Mouse (Mus musculus): Measurements from ENCODE around the gene Kctd20. TPM values are rescaled to one million over a fixed set of nuclear protein-coding genes. Genes with fewer than 3 reads are reported as not detected.

Gene Kctd20
- 117 and 123 TPM in 2 replicates for total RNA-seq (2017)

DNA sequence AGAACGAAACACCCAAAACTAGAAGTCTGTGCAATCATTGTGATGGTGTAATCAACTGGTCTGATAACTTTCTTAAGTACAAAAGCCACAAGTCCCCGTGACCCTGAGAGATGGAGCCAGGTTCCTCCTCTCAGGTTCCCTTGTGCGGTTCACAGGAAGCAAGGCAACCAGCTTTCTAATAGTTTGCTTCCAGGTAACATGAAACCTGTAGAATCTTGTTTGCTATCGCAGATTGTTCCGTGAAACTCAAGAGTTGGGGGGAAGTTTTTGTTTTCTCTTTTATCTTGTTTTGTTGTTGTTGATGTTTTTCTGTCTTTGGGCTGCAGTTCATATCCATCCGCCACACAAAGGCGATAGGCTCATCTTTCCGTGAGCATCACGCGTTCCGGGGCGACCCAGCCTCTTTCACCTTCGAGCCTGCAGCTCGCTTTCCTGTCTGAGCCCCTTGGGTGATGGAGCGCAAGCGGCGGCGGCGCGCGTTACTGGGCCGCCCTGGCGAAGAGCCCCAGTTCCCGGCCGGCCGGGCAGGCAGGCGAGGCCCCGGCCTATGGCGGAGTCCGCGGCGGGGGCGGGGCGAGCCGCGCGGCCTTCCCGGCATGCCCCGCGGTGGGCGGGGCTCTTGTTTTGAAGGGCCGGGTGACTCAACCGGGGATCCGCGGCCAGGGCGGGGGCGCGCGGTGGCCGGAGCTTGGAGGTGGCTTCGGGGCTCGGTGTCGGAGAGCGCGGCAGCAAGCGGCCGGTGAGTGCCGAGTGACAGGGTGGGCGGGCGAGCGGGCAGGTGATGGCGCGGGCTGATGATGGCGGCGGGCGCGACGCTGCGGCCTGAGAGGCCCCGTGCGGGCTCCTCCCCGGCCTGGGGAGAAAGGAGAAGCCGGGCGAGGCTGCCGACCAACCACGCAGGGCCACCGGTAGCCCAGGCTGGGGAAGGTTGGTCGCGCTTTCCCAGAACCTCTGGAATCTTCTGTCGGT is at the start of gene Kctd20:
TSS of gene Kctd20 (plus strand) at position 120 of the 969 bp plus-strand sequence.
- peak; percentile 68 for ATAC-seq (ENCODE audit: extremely low read depth, insufficient number of reproducible peaks, low FRiP score, poor library complexity, severe bottlenecking)

DNA sequence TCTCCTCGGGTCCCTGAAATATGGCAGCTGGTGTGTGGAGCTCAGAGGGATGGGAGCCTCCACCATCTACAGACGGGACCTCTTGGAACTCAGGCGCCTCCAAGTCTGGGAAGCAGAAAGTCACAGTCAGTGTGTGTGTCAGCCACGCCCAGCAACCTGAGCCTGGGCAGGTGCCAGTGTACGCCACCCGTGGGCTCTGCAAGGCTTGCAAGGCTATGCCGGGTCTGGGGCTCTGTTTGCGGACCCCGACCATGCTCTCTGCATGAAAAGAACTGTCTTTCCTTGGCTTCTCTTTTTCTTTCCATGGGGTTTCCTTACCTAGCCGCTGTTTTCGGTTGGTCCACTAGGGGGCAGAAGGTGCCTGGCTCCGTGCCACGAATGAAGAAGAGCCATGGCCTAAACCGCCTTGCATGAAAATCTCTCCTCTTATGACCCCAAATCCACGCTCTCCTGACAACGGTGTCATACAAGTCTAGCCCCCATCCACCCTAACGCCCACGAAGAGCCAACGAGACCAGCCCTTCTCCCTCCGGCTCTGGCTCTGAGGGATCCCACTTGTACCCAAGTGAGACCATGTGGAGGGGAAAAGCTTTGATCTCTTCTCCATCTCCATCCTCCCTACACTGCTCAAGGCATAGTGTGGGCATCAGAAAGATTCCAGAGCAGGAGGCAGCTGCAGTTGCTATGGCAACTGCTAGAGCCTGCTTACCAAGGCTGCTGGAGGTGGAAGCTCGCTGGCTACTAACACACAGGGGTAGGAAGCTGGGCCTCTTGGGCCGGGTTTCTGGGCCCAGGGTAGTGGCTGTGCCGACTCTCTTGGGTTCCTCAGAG is 47.0 kb upstream of the Kctd20 start:
- ATAC-seq (ENCODE audit: extremely low read depth, insufficient number of reproducible peaks, low FRiP score, poor library complexity, severe bottlenecking): peak; percentile 53

DNA sequence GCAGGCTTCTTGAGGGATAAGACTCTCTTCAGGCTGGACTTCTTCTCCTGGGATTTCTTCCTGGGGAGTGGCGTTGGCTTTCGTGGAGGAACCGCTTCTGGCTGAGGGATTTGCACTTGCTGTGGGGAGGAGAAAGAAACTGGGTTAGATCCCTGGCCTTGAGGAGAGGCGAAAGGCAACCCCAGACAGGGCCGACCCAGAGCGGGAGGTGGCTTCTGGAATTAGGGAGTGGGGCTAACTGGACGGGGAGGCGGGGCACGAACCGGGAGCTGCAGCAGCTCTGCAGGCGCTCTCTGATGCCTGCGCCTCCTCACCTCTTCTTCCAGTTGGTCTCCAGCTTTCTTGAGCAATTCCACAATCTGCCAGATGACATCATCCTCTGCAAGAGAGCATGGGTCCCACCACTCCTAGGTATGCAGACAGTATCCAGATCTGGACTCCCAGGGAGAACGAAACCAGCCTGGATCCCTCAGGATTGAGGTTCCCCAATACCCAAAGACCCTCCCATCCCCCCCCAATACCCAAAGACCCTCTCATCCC is 46.3 kb upstream of the Kctd20 start:
- no peak for ATAC-seq (ENCODE audit: extremely low read depth, insufficient number of reproducible peaks, low FRiP score, poor library complexity, severe bottlenecking)

DNA sequence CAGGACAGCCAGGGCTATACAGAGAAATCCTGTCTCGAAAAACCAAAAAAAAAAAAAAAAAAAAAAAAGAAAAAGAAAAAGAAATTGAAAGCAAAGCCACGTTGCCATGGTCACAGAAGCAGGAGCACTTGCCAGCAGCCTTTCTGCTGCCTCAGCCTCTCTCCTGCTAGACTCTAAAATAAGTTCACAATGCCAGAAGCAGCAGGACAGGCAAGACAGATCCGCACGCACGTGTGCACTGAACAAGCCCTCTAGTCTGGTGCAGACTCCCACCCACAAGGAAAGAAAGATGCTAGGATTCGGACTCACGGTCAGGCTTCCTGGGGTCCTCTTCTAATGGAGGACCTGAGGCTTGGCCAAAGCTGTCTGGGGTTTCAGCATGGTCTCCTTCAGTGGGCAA is 43.8 kb upstream of the Kctd20 start:
- no peak for ATAC-seq (ENCODE audit: extremely low read depth, insufficient number of reproducible peaks, low FRiP score, poor library complexity, severe bottlenecking)

DNA sequence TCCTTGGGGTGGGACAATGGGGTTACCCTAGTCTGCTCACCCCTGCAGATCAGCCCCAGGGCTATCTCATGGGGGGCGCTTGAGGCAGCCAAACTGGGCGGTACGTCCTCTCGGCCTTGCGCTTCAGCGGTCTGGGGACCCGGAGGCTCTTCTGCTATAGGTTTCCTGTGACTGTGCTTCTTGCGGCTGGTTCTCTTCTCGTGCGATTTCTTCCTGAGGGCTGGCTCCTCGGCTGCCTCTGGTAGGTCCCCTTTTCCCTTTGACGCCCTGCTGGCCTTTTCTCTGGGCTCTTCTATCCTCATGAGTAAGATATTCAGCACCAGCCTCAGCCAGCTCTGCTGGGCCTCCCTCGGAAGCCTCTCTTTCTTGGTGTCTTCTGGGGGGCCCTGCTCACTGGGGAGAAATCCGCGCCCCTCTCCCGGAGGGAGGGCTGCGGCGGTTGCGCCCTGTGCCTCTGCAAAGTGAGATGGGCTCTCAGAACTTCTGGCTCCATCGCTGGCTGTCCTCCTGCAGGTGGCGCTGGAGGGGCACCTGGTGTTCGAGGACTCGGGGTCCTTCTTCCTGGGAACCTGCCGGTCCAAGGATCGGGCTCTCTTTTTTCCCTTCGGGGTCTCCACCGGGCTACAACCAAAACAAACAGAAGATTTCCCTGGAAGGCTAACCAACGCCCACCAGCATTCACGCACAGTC is 42.4 kb upstream of the Kctd20 start:
- ATAC-seq (ENCODE audit: extremely low read depth, insufficient number of reproducible peaks, low FRiP score, poor library complexity, severe bottlenecking): peak; percentile 27; the same call in 1 of the 2 replicates

DNA sequence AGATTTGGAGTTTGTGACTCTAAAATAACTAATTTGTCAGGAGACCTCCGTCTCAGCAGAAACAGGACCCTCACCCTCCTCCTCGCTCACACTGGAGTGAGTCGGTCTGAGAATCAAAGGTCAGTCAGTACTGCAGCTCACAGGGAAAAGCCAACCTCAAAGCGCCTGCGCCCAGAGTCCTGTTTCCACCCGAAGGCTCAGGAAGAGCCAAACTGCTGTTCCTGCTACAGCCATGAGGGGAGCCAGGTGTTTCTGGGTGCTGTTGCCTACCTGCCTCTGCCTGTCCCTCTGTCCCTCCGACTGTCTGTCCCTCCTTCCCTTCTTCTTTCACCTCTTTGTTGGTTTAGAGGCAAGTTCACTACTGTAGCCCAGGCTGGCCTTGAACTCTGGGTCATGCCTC is 41.6 kb upstream of the Kctd20 start:
- no peak for ATAC-seq (ENCODE audit: extremely low read depth, insufficient number of reproducible peaks, low FRiP score, poor library complexity, severe bottlenecking)

DNA sequence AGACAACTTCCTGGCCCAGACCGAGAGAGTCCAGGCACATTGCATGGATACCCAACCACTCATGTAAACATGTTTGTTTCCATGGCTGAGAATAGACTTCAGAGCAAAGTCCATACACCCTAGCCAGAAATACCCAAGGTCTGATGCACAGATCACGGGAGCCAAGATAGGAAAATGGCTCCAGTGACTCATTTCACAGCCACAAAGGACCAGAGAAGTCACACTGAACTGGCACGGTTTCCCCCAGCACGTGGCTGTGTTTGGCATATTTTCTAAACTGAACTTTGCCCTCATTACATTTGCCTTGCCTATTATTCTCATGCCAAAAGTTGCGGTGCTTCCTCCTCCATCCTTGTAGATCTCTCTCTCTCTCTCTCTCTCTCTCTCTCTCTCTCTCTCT is 38.5 kb upstream of the Kctd20 start:
- ATAC-seq (ENCODE audit: extremely low read depth, insufficient number of reproducible peaks, low FRiP score, poor library complexity, severe bottlenecking): no peak

DNA sequence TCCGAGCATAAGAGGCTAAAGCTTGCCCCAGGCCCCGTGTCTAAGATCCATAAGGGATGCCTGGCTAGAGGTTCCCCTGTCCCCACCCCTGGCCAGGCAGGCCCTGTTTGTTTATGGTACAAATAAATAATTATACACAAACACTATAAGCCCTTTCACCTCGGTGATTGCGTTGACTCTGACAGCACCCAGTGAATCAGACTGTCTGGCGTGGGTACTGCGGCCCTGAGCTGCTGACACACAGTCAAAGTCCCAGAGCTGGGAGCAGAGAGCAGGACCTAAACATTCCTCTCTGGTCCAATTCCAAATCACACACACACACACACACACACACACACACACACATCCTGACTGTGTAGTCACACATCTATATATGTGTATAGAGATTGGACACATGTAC is 37.8 kb upstream of the Kctd20 start:
- ATAC-seq (ENCODE audit: extremely low read depth, insufficient number of reproducible peaks, low FRiP score, poor library complexity, severe bottlenecking): no peak

DNA sequence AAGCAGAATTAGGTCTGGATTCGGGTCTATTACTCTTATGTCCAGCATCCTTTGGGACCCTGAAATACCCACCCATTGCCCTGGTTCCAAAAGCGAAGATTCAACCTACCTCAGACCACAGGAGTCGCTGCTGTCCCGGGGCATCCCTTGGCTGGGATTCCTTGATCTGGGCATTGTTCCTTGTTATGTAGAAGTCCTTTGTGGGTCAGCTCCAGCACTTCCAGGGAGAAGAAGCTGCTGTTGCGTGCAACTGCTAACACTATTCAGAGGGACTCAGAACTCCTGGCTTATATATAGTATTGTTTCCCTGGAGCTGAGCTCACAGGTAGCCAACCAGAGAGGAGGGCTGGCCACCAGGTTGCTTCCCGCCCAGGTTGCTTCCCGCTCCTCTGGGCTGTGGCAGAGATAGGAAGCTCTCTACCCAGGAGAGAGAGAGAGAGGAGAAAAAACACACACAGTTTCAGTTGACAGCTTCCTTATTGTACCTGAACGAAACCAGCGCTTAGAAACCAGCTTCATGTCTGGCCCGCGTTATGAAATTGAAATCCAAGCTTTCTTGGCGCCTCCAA is 36.6 kb upstream of the Kctd20 start, which contains the start of gene 4930539E08Rik:
TSS of gene 4930539E08Rik (minus strand) at position 265 of the 569 bp plus-strand sequence.
- no peak for ATAC-seq (ENCODE audit: extremely low read depth, insufficient number of reproducible peaks, low FRiP score, poor library complexity, severe bottlenecking)

DNA sequence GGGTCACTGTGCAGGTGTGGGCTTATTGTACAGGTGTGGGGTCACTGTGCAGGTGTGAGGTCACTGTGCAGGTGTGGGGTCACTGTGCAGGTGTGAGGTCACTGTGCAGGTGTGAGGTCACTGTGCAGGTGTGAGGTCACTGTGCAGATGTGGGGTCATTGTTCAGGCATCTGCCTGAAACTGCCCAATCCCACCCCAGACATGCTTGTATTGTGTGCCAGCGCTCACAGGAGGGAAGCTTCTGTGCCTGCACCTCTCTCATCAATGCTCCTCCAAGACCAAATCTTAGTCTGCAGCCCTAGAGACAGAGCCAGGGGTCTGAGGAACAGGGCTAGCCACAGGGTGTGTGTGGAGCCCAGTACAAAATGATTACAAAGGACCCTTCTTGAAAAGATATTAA is 35.2 kb upstream of the Kctd20 start:
- ATAC-seq (ENCODE audit: extremely low read depth, insufficient number of reproducible peaks, low FRiP score, poor library complexity, severe bottlenecking): no peak

DNA sequence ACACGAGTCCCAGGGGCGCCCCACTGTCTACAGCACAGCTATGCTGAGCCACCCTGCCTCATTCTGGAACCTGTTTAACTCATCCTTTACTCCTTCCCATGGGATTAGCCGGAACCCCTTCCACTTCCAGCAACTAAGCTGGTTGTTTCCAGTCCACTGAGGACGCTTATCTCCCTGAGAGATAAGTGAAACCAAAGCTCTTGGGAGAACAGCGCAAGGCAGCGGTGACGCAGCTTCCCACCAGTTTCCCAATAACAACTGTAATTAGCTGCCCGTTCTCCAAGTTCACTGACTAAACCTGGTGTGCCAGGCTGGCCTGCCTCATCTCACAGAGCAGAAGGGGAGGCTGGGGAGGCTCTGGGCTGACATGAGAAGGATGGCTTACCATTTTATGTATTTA is 30.7 kb upstream of the Kctd20 start:
- ATAC-seq (ENCODE audit: extremely low read depth, insufficient number of reproducible peaks, low FRiP score, poor library complexity, severe bottlenecking): no peak

DNA sequence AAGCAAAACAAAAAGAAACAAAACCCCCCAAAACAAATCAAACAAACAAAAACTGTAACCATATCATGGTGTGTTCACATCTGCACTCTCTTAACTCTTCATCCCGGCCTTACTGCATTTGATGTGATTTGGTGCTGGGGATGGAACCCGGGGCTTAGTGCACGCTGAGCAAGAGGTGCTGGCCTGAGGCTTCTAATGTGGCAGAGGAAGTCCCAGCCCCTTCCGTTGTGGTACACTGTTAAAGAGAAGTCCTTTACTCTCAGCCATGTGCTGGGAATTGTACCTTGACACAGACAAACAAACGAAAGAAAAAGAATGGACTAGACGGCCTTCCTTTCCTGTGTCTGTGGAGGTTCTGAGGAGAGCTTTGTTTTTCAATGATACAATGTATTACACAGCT is 29.7 kb upstream of the Kctd20 start:
- ATAC-seq (ENCODE audit: extremely low read depth, insufficient number of reproducible peaks, low FRiP score, poor library complexity, severe bottlenecking): no peak

DNA sequence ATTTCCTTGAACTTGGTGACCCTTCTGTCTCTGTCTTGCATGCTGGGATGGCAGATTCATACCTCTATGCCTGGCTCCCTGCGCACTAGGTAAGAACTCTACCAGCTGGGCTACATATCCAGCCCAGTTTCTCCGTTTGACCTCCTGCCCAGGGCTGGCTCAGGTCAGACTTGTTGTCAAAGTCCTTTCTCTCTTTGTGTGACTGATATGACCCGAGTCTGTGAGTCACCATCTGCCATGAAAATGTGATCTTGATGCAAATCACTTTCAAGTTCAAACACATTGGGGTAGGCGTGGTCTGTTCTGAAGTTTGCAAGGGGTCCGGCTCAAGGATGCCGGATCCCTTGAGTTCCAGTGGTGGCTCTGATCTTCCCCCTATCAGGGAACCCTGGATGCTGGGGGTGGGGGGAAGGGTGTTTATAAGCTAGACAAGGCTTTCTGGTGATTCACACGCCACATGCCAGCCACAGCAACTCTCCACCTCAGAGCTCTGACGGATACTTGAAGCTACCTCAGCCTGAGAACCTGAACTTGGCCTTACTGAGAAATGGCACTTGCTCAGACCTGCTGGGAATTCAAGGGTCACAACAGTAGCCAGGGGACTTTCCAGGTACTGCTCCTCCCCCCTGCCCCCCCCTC is 26.7 kb upstream of the Kctd20 start:
- no peak for ATAC-seq (ENCODE audit: extremely low read depth, insufficient number of reproducible peaks, low FRiP score, poor library complexity, severe bottlenecking)

DNA sequence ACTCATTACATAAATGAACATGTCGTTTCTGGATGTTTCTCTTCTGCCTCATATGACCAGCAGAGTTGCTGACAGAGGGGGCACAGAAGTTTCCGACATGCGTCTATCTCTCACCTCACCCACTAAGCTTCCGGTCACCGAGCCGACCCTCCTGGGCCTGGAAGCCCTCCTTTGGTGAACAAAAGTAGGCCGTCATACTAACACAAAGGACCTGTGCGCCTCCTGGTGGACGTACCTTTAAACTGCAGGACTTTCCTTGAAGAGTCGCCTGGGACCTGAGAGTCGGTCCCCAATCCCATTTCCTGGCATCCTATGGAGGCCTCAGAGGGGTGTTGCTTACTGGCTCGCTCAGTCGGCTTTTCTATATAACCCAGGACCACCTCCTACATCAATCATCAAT is 25.4 kb upstream of the Kctd20 start:
- ATAC-seq (ENCODE audit: extremely low read depth, insufficient number of reproducible peaks, low FRiP score, poor library complexity, severe bottlenecking): peak; percentile 61

DNA sequence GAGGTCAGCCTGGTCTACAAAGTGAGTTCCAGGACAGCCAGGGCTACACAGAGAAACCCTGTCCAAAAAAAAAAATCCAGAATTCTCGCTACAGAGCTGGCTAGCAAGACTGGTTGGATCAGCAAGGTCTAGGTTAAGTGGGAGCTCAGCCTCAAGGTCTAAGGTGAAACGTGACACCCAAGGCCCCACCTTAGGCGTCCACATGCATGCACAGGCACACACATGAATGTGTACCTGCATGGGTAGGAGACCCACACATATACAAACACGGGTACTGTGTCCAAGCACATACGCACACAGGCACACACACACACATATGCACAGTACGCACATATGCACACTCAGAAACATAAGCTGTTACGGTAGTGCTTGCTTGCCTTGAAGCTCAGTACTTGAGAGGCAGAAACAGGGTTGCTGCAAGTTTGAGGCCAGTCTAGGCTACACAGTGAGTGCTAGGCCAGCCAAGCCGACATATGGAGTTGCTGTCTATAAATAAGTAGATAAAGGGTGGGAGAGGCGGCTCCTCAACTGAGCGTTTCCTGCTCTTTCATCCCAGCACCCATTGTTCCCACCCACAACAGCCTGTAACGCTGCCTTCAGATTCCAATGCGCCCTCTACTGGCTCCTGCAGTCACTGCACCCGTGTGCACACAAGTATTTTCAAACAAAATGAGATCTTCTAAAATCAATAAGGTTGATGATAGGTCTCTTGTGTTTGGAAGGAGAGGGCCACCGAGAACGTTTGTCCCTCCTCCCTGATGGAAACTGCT is 24.7 kb upstream of the Kctd20 start:
- peak; percentile 42; the same call in 1 of the 2 replicates for ATAC-seq (ENCODE audit: extremely low read depth, insufficient number of reproducible peaks, low FRiP score, poor library complexity, severe bottlenecking)

DNA sequence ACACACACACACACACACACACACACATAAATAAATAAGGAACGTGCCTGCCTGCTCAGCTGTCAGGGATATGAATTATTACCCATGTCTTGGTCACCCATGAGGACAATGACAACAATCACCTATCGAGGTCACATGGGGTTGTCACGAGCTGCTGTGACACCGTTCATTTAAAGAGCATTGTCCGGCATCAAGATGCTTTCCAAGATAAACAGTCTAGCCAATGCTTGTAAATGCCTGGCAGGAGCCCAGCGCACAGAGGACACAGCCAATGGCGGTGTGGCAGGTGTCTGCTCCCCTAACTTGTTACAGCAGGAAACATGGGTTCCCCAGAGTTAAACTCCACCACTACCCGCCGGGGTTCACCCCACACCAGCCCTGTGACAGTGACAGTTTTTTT is 23.7 kb upstream of the Kctd20 start:
- ATAC-seq (ENCODE audit: extremely low read depth, insufficient number of reproducible peaks, low FRiP score, poor library complexity, severe bottlenecking): no peak

DNA sequence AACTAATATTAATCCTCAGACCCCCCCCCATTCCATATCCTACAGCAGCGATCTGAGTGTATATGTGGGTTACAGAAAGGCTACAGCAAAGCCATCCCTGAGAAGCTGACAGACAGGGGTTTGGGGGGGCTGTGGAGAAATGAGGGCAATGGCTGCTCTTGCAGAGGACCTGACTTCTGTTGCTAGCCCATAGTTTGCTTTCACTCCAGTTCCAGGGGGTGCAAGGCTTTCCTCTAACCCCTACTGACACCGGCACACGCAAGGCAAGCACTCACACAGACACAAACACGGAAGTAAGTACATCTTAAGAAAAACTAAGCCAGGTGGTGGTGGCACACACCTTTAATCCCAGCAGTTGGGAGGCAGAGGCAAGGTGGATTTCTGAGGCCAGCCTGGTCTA is 22.4 kb upstream of the Kctd20 start:
- ATAC-seq (ENCODE audit: extremely low read depth, insufficient number of reproducible peaks, low FRiP score, poor library complexity, severe bottlenecking): no peak

Data from neutrophil, adult 5-6 weeks (primary cell).